Mouse (Mus musculus) hematopoietic multipotent progenitor cell, adult 10-12 weeks (in vitro differentiated cells): ENCODE measurements around the gene Commd1. TPM values are rescaled to one million over a fixed set of nuclear protein-coding genes. Genes with fewer than 3 reads are reported as not detected.

ENCODE experiments used
- polyA plus RNA-seq: library from polyadenylated mRNA; stranded (reverse); fragments of >175 nt; gene quantifications from 2 replicates; pipeline ENCODE4 v1.2.3, GENCODE M21; 2012; ENCODE audit warnings: low replicate concordance

Commd1 gene
- 12.7 and 15.3 TPM in 2 replicates for polyA plus RNA-seq

DNA sequence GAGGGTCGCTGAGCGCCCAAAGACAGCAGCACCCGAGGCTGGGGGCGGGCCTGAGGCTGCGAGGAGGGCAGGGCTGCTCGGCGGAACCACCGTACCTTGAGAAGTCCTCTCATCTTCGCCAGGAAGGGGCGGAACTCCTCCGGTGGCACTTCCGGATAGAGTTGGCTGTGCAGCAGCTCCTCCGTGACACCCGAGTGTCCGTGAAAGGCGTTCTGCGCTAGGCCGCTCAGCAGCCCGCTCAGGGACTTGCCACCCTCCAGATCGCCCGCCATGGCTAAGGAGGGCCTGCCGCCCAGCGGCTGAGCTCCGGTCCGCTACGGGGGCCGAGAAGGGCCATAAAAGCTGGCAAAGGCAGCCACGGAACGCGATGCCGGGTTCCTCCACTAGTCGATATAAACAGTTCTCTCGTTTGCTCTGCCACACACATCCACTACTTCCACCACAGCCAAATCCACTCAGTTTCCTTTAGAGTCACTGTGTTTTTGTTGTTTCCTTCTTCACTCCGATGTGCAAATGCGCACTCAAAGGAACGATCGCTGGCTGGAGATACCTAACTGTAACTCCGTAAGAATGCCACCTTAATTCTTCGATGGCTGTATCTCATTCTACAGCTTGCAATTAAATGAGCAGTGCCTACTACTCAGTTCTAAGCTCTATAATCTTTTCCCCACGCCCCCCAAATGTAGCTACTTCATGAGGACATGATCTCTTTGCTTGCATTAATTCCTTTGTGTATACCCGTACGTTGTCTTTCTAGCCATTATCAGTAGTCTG lies at the start of gene Commd1, which contains the start of gene Gm28048:
Gene Commd1, minus strand, starts transcription at position 399 of the 774 bp plus-strand sequence.
Gene Gm28048, minus strand, starts transcription at position 107 of the 774 bp plus-strand sequence.

DNA sequence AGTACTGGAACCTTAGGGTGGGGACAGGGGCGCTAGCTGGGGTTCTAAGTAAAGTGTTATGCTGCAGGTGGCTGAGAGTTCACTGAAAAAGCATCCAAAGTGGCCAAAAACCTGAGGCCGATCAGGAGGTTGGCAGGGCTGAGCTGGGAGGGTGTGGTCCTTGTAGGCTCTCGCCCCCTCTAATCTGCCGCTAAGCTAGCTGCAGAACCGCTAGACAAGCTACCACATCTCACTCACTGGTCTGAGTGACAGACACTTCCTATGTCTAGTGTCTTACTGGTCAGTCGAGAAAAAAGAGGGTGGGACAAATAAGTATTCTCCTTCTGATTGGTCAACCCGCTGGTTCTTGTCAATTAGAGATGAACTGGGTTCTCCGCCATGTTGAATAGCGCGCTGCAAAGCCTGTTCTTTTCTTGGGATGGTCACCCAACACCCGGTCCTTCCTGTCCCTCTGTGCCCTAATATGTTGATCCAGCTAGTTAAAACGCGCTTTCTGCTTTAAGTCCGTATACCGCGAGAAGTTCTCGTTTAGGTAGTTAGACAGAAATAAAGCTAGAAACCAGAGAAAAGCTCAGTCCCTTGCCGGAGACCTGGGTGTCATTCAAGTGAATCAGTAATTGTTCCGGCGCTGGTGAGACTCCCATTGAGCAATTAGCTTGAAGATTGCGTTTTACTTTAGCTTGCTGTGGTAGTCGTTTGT lies 25.4 kb upstream of the Commd1 start, which contains the start of gene Fam161a:
Gene Fam161a, plus strand, starts transcription at position 51 of the 700 bp plus-strand sequence.

DNA sequence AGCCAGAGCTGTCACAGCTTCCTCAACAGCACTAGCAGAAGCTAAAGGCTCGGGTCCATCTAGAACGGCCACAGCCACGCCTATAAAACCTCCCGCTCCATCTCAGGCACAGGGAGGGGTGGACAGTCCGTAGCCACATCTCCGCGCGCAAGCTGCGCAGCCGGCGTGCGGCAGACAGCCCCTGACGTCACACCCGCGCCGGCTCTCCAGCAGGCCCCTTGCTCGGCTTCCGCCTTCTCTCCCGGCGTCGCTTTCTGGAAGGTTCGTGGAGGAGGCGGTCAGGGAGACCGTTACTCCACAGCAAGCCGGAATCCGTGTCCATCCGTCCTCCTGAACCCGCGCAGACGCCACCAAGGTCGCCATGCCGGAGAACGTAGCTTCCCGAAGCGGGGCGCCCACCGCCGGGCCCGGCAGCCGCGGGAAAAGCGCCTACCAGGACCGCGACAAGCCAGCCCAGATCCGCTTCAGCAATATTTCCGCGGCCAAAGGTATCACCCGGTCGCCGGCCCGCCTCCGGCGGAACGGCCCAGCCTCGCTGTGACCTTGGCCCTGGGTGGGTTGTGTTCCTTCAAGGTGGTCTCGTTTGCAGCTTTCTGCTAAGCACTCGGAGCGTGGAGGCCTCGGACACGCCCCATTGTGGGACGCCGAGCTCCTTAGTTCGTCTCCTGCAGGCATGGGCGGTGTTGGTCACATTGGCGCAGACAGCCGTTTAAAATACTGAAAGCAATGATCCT lies 8.4 kb upstream of the Commd1 start, which contains the start of gene Cct4:
Gene Cct4, plus strand, starts transcription at position 127 of the 734 bp plus-strand sequence.

DNA sequence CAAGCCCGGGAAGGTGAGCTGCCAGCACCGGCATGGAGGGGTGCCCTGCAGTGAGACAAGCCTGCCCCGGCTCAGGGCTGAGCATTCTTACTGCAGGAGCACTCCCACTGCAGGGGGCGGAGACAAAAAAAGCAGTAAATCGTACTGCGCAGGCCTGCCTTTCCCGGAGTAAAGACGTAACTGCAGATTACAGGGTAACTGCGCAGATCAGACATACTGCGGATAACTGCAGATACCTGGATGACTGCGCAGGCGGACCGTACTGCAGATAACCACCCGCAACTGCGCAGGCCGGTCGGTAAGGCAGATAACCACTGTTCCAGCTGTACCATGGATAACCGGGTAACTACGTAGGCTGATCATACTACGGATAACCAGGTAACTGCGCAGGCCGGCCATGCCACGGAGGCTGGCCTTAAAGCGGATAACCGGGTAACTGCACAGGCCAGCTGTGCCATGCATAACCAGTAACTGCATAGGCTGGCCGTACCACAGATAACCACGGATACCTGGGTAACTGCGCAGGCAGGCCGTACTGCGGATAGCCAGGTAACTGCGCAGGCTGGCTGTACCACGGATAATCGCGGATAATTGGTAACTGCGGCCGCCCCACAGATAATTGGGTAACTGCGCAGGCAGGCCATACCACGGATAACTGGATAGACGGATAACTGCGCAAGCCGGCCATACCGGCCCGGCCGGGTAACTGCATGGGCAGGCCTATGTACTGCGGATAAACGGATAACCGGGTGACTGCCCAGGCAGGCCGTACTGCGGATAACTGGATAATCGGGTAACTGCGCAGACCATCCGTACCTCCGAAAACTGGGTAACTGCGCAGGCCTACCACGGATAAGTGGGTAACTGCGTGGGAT lies 10.1 kb downstream of the Commd1 start, which contains the start of gene Zrsr1:
Gene Zrsr1, plus strand, starts transcription at position 171 of the 875 bp plus-strand sequence.

DNA sequence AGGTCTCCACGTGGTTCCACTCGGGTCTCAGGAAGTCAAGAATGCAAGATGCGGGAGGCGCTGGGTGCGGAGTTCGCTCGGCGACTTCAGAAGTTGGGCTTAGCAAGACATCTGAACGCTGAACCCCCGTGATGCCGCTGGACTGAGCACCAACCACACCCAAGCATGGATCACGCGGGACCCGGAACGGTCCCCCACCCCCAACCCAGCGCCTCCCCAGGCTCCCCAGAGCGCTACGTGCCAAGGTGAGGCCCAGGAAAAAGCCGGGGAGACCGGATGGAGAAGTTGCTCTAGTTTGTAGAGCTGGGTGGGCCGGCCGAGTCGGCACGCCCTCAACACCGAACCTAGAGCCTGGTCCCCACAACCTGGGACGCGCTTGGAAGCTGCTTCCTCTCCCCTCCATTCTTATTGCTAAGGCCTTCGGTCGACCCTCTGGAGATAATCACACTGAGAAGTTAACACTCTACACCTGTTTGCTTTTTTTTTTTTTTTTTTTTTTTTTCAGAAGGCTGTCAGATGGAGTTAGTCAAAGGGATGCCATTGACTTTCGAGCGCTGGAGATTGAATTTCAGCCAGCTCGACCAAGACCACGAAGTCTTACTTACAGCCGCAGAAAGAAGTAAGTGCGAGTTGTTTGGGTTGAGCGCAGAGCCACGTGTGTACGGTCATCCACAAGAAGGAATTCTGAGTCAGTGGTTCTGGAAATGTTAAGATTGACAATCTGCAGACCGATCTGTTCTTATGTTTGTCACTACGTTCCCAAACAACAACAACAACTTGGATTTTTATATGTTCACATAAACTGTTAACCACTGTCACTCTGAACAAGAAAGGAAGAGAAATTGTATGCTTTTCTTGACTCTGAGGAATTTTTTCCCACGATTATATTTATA lies 121.6 kb downstream of the Commd1 start, which contains the start of gene B3gnt2:
Gene B3gnt2, minus strand, starts transcription at position 627 of the 893 bp plus-strand sequence.

Other genes with a start within 250 kb of the Commd1 start
- 12.3 and 19.8 TPM in 2 replicates for gene B3gnt2, start 121.4 kb downstream of the Commd1 start, polyA plus RNA-seq
- gene Zrsr1, start 10.4 kb downstream of the Commd1 start, polyA plus RNA-seq: 3.0 and 9.1 TPM in 2 replicates
- gene Gm28048, start 292 bp downstream of the Commd1 start, polyA plus RNA-seq: not detected in 2 replicates
- gene Cct4, start 8.1 kb upstream of the Commd1 start, polyA plus RNA-seq: 269 and 484 TPM in 2 replicates
- 0.35 and 0.68 TPM in 2 replicates for gene Fam161a, start 25.1 kb upstream of the Commd1 start, polyA plus RNA-seq